Mouse (Mus musculus): ENCODE results near the gene Zfp978.

DNA sequence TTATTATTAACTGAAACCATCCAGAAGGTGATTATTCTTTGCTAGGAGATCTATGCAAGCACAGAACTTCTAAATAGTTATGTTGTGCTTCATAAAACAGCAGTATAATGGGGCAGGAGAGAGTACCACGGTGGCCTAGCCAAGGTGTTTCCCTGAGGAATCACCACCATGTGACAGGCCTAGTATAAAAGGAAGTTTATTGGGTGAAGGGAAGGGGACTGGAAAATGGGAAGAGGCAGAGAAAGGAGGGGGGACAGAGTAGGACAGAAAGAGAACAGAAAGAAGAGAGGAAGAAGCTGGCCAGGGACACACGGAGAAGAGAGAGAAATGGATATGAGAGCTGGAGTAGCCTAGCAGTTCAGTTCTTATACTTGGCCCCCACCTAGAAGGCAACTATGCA is 72.8 kb downstream of the Zfp978 start:
- no peak for TF ChIP-seq CTCF (IDR thresholded peaks at IDR 0.05; ENCODE audit: borderline replicate concordance, control insufficient read depth, extremely low read depth, insufficient read depth, low read length, poor library complexity)
- no peak for TF ChIP-seq POLR2A (IDR thresholded peaks at IDR 0.05; ENCODE audit: control insufficient read depth, extremely low read depth, insufficient read depth, low read length, poor library complexity)

All from thymus, adult 2 months (tissue).